Mouse (Mus musculus) frontal cortex, postnatal 25 days (tissue): ENCODE measurements at regions not wholly inside any gene's neighbourhood (a gene's known extent, or its start where the extent isn't known, plus 50 kb on each side); places are given as distances from the start of the nearest gene placed in this dataset.
"Not testable (repeated sequence)": the region's sequence is repeated elsewhere in the genome, so short reads cannot be mapped to it uniquely, and the experiment has no call there.

Experiments
- DNase-seq, 2 experiments: peaks; one replicate each; pipeline ENCODE4 v3.0.0; 2022; ENCODE audit warnings: low spot score in 2 of 2

DNA sequence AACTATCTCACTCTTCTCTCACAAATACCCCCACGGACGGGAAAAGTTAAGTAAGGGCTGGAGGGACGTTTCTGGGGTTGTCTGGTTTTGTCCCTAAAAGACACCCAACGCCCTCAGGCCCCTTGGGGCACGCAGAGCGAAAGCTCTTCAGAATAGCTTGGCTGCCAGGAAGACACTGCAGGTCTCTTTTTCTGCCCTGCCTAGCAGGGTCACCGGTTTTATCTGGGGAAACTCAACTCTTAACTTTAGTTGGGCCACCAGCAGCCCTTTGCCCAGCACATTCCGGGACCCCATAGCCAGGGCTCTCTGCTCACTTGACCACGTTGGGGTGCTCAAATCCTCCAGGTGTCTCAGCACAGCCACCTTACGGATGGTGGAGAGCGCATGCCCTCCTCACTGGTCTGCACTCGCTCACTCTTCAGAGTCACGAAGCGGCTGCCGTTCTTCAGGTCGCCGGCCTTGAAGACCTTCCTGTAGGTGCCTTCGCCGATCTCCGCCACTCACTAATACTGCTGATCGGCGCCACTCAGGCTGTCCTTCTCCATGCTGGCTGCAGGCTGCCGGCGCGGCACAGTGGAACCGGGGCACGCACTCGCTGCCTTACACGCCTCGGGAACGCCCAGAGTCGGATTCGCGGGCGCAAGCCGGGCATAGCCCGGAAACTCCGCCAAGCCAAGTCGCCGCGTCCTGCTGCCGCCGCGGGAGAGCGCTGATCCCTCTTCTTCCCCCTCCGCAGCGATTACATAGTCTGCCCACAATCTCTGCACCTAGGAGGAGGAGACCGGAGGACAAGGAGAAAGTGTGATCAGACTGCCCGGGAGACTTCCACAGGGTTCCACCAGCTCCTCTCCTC, 83.0 kb downstream of the Ulbp1 start:
- DNase-seq: no peak

DNA sequence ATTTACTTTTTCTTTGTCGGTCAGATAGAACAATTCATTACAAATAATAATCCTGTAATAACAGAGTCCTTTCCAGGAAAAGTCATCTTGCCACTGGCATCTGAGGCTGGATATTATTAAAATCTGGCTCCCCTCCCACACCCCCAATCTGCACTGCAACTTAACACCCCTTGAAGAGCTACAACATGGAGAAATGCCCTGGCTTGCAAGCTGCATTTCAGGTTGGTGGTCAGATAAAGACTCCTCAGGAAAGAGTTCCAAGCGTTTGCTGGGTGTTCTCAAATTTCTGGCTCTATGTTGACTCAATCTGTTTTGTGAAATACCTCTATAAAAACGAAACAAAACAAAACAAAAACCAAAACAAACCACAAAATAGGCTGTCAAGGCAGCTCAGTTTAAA, 114.6 kb downstream of the Ulbp1 start:
- DNase-seq: not testable (repeated sequence)

DNA sequence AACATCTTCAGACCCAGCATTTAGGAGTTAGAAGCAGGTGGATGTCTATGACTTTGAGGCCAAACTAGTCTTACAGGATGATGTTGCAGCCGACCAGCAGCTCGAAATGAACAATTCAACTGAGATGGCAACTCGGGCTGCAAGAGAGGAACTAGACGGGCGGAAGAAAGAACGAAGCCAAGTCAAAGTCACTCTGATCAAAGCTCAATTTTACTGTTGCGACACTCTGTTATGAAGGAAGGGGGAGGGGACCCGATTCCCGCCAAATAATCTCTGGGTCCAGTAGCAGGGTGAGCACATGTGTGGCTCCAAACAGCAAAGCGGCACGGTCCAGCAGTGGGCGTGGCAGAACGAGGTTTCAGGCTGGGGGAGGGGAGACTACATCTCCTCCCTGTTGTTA, 129.1 kb downstream of the Ulbp1 start:
- DNase-seq: not testable (repeated sequence)

DNA sequence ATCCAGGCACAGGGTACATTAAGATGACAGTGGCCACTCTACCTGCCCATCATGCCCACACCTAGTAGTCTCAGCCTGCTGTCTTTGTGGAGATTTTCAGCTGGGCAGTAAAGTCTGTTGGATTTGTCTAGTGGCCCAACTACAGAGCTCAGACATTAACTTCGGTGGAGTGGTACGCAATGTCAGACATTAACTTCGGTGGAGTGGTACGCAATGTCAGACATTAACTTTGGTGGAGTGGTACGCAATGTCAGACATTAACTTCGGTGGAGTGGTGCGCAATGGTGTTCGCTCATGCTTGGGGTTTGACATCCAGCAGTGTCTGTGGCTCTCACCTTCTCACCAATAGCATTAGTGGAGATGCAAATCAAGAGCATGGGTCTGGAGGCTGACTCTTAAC, 129.7 kb downstream of the Ulbp1 start:
- not testable (repeated sequence) for DNase-seq

DNA sequence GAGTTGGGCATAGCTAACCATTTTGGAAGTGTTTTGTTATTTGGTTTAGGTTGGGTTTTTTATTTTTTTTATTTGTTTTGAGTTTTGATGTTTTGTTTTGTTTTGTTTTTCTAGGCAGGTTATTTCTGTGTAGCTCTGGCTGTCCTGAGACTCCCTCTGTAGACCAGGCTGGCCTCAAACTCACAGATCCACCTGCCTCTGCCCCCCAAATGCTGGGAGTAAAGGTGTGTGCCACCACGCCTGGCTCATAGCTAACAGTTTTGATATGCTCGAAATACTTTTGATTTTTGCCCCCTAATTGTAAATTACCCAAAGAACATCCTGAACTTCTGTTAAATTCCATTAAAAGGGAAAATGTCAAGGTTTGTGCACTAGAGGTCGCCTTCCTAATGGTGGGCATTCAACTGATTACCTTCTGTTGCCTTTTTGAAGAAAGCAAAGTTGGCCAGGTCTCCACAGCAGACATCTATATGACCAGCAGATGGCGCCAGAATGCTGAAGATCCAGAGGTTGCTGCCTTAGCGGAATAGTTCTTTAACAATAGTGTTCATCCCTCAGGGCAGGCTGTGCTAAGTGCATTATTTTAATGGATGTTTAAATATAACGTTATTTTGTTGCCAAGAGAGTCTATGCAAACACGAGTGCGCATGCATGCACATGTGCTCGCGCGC, 121.2 kb upstream of the Cnksr3 start:
- DNase-seq: peak; percentile 40 to 55

GRCm38 (mm10) chr10:7328262-7328661, 116.2 kb upstream of the Cnksr3 start:
- DNase-seq: no peak

DNA sequence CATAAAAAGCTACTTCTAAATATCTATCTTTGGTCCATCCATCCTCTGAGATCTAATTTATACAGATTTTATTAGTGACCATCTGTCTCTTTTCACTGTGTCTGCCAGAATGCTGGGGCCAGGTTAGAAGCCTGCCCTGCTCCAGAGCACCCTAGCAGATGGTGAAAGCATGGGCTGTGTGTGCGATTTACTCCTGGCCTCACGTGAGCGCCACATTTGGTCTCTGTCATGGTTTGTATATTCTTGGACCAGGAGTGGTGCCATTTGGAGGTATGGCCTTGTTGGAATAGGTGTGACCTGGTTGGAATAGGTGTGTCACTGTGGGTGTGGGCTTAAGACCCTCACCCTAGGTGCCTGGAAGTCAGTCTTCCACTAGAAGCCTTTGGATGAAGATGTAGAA, 115.0 kb upstream of the Cnksr3 start:
- not testable (repeated sequence) for DNase-seq

- DNase-seq: no peak
Measured at GRCm38 (mm10) chr10:7325074-7325473, 113.0 kb upstream of the Cnksr3 start.

DNA sequence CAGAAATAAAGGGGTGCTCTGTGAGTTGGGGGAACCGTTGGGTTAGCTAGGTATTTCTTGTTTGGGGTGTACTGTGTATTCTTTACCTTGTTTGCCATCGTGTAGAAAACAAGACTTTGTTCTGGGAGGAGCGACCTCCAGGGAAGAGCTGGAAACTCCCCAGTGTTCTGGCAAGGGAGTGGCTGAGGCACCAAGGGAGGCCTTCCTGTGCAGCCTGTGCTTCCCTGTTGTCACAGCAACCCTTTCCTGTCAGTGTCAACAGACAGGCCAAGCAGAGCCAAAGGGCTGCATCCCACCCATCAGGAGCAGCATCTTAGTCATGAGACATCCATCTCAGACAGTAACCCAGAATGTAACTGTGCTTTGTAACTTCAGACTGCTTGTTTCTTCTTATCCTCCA, 111.2 kb upstream of the Cnksr3 start:
- no peak for DNase-seq

GRCm38 (mm10) chr10:7309927-7310326, 97.9 kb upstream of the Cnksr3 start:
- DNase-seq: no peak

- DNase-seq: not testable (repeated sequence)
Measured at GRCm38 (mm10) chr10:7305881-7306280, 93.8 kb upstream of the Cnksr3 start.

DNA sequence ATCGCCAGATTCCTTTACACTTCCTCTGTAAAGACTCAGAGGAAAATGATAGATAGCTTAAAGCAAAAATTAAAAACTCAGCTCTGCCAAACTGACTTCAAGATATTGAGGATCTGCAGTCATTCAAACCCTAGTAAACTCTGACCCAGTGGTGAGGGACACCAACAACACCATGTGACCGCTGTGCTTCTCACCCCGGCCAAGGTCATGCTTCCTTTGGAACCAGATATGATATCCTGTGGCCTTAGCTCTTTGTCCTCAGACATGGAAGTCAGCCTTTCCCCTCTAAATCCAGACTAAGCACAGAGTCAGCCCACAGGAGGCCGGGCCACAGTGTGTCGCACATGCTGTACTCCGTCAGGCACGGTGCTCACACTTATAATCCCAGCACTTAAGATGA, 86.3 kb upstream of the Cnksr3 start:
- no peak for DNase-seq

DNA sequence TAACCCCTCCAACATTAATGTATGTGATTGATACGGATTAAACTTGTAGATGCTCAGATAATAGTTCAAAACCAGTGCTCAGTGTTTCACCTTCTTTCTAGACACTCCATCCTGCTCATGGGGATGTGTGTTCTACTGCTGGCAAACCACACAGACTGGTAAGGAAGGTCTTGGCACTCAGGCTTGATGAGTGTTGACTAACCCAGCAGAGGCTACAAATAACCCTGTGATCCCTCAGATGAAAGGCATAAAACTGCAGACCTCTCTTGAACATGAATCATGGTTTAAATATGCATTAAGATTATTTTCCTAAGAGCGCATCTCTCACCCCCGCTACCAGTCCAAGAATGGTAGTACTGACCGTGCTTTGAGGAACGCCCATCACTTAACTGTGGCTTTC, 83.9 kb upstream of the Cnksr3 start:
- no peak for DNase-seq

- DNase-seq: no peak
Measured at GRCm38 (mm10) chr10:7293203-7293602, 81.2 kb upstream of the Cnksr3 start.

GRCm38 (mm10) chr10:7289773-7290411, 77.9 kb upstream of the Cnksr3 start:
- DNase-seq: no peak

DNA sequence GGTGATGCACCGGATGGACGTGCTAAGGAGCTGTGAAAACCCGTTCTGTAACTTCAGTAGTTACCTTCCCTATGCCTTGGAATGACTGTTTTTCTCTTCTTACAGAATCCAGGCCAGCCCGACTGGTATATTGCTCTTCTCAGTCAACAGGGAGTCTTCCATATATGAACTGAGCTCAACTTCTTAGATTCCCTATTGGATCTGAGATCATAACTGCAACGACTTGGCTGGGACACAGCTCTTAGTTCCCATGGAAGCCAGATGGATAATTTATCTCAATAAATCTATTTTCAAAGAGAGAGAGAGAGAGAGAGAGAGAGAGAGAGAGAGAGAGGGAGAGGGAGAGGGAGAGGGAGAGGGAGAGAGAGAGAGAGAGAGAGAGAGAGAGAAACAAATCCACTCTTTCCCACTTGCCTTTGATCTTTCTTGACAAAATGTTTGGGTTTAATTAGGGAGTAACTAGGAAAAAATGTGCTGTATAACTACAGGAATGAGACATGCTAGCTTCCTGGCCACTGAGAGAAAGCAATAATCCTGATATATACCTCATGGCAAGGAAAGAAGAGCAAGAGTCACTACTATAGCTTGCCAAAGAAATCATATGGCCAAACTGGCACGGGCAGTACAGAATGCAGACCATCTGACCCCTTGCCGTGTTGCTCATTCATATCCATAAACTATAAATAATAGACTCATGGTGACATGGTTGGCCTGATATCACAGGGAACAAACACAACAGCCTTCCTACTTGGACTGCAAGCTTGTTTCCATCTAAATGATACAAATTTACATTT, 73.3 kb upstream of the Cnksr3 start:
- DNase-seq: no peak

GRCm38 (mm10) chr10:7280429-7280828, 68.4 kb upstream of the Cnksr3 start:
- DNase-seq: no peak

DNA sequence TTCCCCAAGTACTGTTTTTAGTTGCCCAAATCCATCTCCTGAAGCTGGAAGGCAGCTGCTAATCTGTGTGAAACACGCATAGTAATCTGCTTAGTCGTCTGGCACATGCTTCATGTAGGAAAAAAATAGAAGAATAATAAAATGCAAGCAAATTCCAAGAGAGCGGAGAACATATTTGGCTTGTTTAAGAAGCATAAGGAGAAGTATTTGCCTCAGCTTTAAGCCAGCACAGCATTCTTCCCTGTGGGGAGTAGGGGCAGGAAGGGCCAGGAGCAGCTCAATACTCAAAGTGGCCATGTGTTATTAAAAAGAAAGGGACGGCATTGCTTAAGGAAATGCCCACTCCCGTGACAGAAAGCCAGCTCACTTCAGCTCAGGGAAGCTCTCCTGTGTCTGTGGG, 66.8 kb upstream of the Cnksr3 start:
- DNase-seq: no peak

DNA sequence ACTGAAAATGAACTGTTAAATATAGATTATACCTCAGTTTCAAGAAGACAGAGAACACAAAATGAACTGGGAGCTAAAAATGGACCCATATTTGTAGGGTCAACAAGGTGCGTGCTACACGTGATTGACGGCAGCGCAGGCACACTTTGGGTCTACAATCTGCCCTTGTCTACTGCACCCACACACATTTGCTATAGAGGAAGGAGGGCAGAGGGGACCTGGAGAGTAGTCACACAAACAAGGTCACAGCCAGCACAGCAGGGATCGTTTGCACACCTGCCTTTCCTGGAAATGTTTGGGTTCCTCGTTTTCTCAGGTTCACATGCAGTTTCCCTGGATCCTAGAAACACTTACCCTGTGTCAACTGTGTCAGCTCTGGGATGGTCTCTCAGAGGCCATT, 63.3 kb upstream of the Cnksr3 start:
- DNase-seq: no peak

- no peak for DNase-seq
Measured at GRCm38 (mm10) chr10:7274422-7274821, 62.4 kb upstream of the Cnksr3 start.

GRCm38 (mm10) chr10:7271156-7271555, 59.1 kb upstream of the Cnksr3 start:
- DNase-seq: no peak
